Mouse (Mus musculus): Measurements from ENCODE around the gene Ppcdc.

Ppcdc gene

DNA sequence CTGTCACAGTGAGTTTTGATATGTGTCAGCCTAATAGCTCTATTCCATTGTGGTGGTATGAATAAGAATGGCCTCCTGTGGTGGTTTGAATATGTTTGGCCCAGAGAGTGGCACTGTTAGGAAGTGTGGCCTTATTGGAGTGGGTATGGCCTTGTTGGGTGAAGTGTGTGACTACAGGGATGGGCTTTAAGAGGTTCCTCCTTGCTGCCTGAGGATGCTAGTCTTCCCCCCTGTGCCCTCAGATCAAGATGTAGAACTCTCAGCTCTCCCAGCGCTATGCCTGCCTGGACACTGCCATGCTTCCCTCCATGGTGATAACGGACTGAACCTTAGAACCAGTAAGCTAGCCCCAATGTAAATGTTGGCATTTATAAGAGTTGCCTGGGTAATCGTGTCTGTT, 78.9 kb downstream of the Ppcdc start:
- DNase-seq (ENCODE audit: extremely low read depth, low read depth) = no peak

DNA sequence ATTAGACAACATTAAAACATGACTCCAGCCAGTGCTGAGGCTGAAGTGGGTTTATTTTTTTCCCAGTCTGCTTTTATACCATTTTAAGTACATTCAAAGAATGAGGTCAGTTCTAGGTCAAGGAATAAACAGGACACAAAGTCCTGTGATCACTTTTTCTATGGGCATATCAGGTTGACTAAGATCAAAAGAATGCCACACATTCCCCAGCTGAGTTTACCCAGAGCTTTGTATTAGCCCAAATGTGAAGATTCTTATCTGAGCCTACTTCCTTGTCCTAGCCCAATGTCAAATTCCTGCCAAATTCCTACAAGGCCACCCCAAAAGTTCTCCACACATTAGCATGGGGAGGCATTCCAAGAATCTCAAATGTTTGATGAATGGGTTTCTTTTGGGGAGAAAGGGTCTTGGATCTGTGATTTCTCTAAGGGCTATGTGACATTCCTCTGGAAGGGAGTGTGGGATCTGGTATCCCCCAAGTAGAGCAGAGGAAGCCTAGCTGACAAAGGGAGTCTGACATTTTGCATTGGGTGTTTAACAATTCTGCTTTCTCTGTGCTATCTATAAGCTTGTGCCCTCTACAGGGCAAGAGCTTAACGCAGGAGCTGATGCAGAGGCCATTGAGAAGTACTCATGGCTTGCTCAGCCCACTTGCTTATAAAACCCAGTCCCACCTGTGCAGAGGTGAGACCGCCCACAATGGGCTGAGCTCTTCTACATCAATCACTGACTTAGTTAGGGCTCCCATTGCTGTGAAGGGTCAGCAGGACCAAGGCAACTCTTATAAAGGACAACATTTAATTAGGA, 85.3 kb downstream of the Ppcdc start:
- DNase-seq (ENCODE audit: extremely low read depth, low read depth) = no peak

GRCm38 (mm10) chr9:57351277-57351676, 88.6 kb downstream of the Ppcdc start:
- DNase-seq (ENCODE audit: extremely low read depth, low read depth) = peak; percentile 22

DNA sequence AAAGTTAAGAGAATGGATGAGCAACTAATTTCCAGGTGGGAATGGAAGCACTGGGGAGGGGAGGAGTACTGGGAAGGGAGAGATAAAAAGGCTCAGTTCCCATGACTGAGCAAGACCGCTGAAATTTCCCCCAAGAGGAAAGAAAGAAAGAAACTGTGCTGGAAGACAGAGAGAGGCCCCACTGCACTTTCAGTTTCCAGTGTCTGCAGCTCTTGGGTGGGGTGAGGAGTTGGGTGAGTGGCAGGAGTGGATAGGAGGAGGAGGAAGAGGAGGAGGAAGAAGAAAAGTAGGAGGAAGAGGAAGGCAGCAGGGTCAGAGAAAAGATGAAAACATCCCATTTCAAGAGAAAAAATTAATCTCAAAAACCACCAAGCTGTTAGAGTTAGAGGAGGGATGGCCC, 94.0 kb downstream of the Ppcdc start:
- no peak for DNase-seq (ENCODE audit: extremely low read depth, low read depth)

- DNase-seq (ENCODE audit: extremely low read depth, low read depth) = no peak
These were observed 96.2 kb downstream of the Ppcdc start for GRCm38 (mm10) chr9:57343752-57344151.

DNA sequence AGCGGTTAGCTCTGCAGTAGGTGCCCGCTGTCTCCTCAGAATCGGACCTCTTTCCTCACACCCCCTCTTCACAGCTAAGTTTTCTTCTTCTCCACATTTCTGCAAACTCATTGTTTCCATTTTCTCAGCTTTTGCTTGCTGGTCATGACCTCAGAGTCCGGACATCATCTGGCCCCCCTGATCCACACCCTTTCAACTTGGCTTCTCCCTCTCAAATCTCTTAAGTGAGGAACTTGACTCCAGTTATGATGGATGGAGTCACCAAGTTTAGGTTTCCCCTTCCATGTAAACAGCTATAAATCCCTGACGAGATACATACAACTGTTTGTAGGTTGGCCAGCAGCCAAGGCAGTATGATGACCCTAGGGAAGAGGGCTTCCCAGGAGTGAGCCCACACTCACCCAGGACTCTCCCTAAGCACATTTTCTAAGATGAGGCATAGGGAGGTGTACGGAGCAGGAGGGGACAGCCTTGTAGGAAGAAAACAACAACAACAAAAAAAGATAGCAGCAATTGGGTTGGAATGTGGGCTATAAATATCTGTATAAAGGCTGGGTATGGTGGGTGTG, 96.9 kb downstream of the Ppcdc start:
- no peak for DNase-seq (ENCODE audit: extremely low read depth, low read depth)

- DNase-seq (ENCODE audit: extremely low read depth, low read depth) = no peak
These were observed 97.7 kb downstream of the Ppcdc start for GRCm38 (mm10) chr9:57342186-57342585.

- no peak for DNase-seq (ENCODE audit: extremely low read depth, low read depth)
These were observed 99.6 kb downstream of the Ppcdc start for GRCm38 (mm10) chr9:57340361-57340760.

DNA sequence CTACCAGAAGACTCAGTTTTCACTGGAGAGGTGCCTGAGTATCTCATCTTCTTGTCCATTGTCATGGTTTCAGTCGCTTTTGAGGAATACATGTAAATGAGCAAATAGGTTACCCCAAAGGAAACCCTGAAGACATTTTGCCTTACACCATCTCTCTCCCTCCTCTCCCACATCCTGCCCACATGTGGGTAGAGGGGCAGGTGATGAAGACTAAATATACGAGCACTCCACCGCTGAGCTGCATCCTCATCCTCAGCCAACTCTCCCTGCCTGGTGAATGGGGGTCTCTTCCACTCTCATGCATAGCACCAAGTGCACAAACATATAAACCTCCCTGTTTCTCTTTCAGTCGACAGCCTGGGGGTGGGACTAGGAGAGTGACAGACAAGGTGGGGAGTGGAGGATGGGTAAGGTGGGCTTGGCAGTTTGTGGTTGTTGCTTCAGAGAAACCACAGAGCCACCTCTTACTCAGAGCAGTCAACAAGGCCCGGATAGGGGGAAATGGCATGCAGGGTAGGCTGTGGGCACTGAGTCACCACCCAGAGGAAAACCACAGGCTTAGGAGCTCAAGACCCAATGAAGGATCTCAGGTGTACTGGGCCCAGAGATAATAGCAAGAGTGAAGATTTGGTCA, 100.2 kb downstream of the Ppcdc start:
- peak; percentile 18 for DNase-seq (ENCODE audit: extremely low read depth, low read depth)

- DNase-seq (ENCODE audit: extremely low read depth, low read depth) = no peak
These were observed 101.2 kb downstream of the Ppcdc start for GRCm38 (mm10) chr9:57338706-57339105.
